Mouse (Mus musculus) thymus, adult 2 months (tissue): Measurements from ENCODE around the gene Gkap1.

ENCODE experiments used
- CTCF ChIP-seq: fragments of 200-500 bp; IDR thresholded peaks from 2 replicates; pipeline ENCODE4 v1.5.1; 2012; ENCODE audit warnings: mild to moderate bottlenecking, control low read depth, low read length, moderate library complexity, borderline replicate concordance; ENCODE audit not compliant: control insufficient read depth, poor library complexity, insufficient read depth; ENCODE audit errors: extremely low read depth
- POLR2A ChIP-seq: fragments of 200-500 bp; IDR thresholded peaks from 2 replicates; pipeline ENCODE4 v1.6.1; 2012; ENCODE audit warnings: mild to moderate bottlenecking, low read length, control low read depth, moderate library complexity; ENCODE audit not compliant: control insufficient read depth, poor library complexity, insufficient read depth; ENCODE audit errors: extremely low read depth

DNA sequence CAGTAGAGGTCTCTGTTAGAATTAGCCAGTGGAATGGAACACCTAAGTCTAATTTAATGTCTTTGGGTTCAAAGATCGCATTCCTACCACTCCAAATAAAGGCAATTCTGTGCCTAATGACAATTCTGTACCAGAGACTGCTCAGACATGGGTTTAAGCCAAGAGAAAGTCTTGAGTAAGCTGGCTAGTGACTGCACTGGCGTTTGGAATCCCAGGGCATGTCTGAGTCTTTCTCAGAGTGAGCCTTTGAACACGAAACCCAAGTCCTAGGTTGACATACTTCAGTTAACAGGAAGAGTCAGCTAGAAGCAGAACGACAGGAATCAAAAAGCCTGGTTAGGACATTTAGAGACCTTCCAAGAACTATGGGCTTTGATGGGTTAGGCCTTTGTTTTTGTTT, 8.0 kb upstream of the Gkap1 start:
- no peak for TF ChIP-seq CTCF
- TF ChIP-seq POLR2A = no peak
